Mouse (Mus musculus) kidney, adult 8-10 months (tissue): ENCODE results near the gene Serpinb9g.
"Not testable (repeated sequence)": the region's sequence is repeated elsewhere in the genome, so short reads cannot be mapped to it uniquely, and the experiment has no call there.

Experiments used
- DNase-seq, 2 experiments: peaks; one replicate each; pipeline ENCODE4 v3.0.0; 2022

The Serpinb9g gene

GRCm38 (mm10) chr13:33484490-33484889, at the start of gene Serpinb9g:
TSS of gene Serpinb9g (plus strand) at chr13:33484790.
- DNase-seq = not testable (repeated sequence)

GRCm38 (mm10) chr13:33483872-33484271, 718 bp upstream of the Serpinb9g start:
- DNase-seq = not testable (repeated sequence)

DNA sequence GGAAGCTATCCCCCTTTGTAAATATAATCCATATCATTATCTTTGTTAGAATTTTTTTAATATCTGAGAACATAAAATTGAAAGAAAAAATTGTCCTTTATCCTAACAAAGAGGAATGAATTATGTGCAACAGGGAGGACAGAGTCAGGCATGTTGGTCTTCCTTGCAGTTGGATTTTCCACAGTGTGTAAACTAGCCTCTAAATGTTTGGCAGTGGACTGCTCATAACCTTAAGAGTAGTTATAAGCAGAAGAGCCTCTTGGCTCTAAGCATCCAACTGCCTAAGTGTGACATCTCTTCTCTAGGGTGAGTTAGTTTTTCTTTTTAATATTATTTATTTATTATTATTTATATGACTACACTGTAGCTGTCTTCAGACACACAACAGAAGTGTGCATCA, 40.0 kb downstream of the Serpinb9g start:
- DNase-seq = no peak

- DNase-seq = no peak
Measured at GRCm38 (mm10) chr13:33532814-33533213, 48.2 kb downstream of the Serpinb9g start.
